Mouse (Mus musculus): ENCODE data around the gene Olfr633. TPM values are rescaled to one million over a fixed set of nuclear protein-coding genes. Genes with fewer than 3 reads are reported as not detected.

Olfr633 gene
- not detected for polyA plus RNA-seq (2014; fragmentation: Illumina TruSeq; extraction: RNeasy Lipid Tissue Mini Kit (QIAGEN cat#74804); ENCODE audit: low read depth, low replicate concordance)

GRCm38 (mm10) chr7:103944137-103944536, at the start of gene Olfr633:
Gene Olfr633, plus strand, starts transcription at chr7:103944437.

DNA sequence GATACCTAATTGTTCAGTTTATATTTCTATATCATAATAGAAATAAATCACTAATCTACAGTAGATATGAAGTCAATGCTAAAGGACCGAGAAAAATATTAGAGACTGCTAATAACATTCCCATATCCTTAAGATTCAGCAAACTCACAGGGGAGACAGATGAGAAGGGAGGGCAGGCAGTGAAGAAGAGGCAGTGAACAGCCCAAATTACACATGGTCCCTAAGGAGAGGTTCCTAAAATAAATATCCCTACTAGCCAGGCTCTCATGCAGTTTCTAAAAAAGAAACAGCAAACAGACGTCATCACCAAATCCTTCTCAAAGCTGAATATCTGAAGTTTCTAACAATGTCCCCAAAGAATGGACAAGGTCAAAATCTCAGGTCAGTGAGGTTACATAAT, 41.0 kb upstream of the Olfr633 start, which contains the start of gene Olfr65:
Olfr65 (plus strand) TSS at position 301 of the 400 bp plus-strand sequence.

DNA sequence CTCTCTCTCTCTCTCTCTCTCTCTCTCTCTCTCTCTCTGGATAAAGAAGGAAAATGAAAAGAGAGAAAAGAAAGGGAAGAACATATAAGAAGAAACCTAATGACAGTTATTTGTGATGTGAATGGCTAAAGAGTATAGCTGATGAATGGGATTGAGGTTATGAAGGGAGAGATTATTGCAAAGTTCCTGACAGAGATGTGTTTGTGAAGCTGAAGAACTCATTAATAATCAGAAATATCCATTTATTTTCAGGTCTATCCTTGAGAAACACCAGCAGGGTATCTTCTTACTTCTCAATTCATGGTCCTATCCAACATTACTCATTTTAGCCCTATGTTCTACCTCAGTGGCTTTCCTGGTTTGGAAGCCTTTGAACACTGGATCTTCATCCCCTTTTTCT, 15.7 kb upstream of the Olfr633 start, which contains the start of gene Olfr631:
Olfr631 (plus strand) TSS at position 301 of the 400 bp plus-strand sequence.

DNA sequence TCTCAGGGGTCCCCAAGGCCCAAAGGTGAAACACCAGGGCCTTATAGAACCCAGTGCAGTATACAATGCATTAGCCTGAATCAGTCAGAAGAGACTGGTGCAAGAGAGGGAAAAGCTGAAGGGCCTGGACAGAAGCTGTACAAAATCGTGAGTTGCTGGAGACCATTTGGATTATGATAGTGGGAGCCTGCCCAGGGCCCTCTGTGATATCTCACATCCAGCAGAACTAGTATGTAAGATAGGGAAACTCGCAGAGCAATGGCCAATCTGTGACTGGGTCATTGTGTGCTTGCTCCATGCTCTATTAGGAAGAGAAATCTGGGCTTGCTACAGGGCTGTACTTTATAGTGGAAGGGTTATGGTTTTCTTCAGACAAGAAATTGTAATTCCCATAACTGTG, 10.0 kb upstream of the Olfr633 start, which contains the start of gene Olfr632:
Olfr632 (plus strand) TSS at position 84 of the 400 bp plus-strand sequence.

GRCm38 (mm10) chr7:103970852-103971251, 26.6 kb downstream of the Olfr633 start, which contains the start of gene Olfr635:
Gene Olfr635, plus strand, starts transcription at chr7:103971152.

DNA sequence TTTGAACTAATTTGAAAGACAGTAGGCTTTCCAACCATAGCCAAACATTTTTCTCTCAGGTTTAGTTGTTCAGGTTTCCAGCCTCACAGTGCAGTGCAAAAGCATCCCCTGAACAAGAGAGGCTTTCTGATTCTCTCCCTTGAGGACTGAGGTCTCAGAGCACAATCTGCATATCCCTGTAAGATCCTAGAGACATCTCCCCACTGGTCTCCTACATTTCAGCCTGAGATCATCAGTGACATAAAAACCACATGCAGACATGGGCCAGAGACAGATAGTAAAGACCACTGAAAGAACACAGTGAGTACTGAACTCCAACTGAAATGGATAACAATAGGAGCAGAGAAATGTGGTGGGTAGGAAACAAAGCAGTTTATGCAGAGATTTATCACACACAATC, 54.2 kb downstream of the Olfr633 start, which contains the start of gene Olfr638:
Olfr638 (plus strand) TSS at position 301 of the 400 bp plus-strand sequence.

Other genes starting within 250 kb of the Olfr633 start
- gene Olfr243, start 229.8 kb upstream of the Olfr633 start, polyA plus RNA-seq (2014; fragmentation: Illumina TruSeq; extraction: RNeasy Lipid Tissue Mini Kit (QIAGEN cat#74804); ENCODE audit: low read depth, low replicate concordance): not detected
- gene Olfr628, start 214.1 kb upstream of the Olfr633 start, polyA plus RNA-seq (2014; fragmentation: Illumina TruSeq; extraction: RNeasy Lipid Tissue Mini Kit (QIAGEN cat#74804); ENCODE audit: low read depth, low replicate concordance): not detected
- gene Olfr629, start 199.5 kb upstream of the Olfr633 start, polyA plus RNA-seq (2014; fragmentation: Illumina TruSeq; extraction: RNeasy Lipid Tissue Mini Kit (QIAGEN cat#74804); ENCODE audit: low read depth, low replicate concordance): not detected
- gene Olfr630, start 187.1 kb upstream of the Olfr633 start, polyA plus RNA-seq (2014; fragmentation: Illumina TruSeq; extraction: RNeasy Lipid Tissue Mini Kit (QIAGEN cat#74804); ENCODE audit: low read depth, low replicate concordance): not detected
- not detected for gene Olfr69, start 172.8 kb upstream of the Olfr633 start, polyA plus RNA-seq (2014; fragmentation: Illumina TruSeq; extraction: RNeasy Lipid Tissue Mini Kit (QIAGEN cat#74804); ENCODE audit: low read depth, low replicate concordance)
- gene Olfr68, start 164.7 kb upstream of the Olfr633 start, polyA plus RNA-seq (2014; fragmentation: Illumina TruSeq; extraction: RNeasy Lipid Tissue Mini Kit (QIAGEN cat#74804); ENCODE audit: low read depth, low replicate concordance): not detected
- not detected for gene Olfr67, start 152.6 kb upstream of the Olfr633 start, polyA plus RNA-seq (2014; fragmentation: Illumina TruSeq; extraction: RNeasy Lipid Tissue Mini Kit (QIAGEN cat#74804); ENCODE audit: low read depth, low replicate concordance)
- gene Hbb-bt, start 130.4 kb upstream of the Olfr633 start, polyA plus RNA-seq (2014; fragmentation: Illumina TruSeq; extraction: RNeasy Lipid Tissue Mini Kit (QIAGEN cat#74804); ENCODE audit: low read depth, low replicate concordance): 7.4 TPM
- 99.3 TPM for gene Hbb-bs, start 116.3 kb upstream of the Olfr633 start, polyA plus RNA-seq (2014; fragmentation: Illumina TruSeq; extraction: RNeasy Lipid Tissue Mini Kit (QIAGEN cat#74804); ENCODE audit: low read depth, low replicate concordance)
- not detected for gene Hbb-bh2, start 103.9 kb upstream of the Olfr633 start, polyA plus RNA-seq (2014; fragmentation: Illumina TruSeq; extraction: RNeasy Lipid Tissue Mini Kit (QIAGEN cat#74804); ENCODE audit: low read depth, low replicate concordance)
- gene Hbb-bh1, start 101.3 kb upstream of the Olfr633 start, polyA plus RNA-seq (2014; fragmentation: Illumina TruSeq; extraction: RNeasy Lipid Tissue Mini Kit (QIAGEN cat#74804); ENCODE audit: low read depth, low replicate concordance): not detected
- not detected for gene Hbb-y, start 91.2 kb upstream of the Olfr633 start, polyA plus RNA-seq (2014; fragmentation: Illumina TruSeq; extraction: RNeasy Lipid Tissue Mini Kit (QIAGEN cat#74804); ENCODE audit: low read depth, low replicate concordance)
- not detected for gene Olfr66, start 58.2 kb upstream of the Olfr633 start, polyA plus RNA-seq (2014; fragmentation: Illumina TruSeq; extraction: RNeasy Lipid Tissue Mini Kit (QIAGEN cat#74804); ENCODE audit: low read depth, low replicate concordance)
- not detected for gene Olfr64, start 50.0 kb upstream of the Olfr633 start, polyA plus RNA-seq (2014; fragmentation: Illumina TruSeq; extraction: RNeasy Lipid Tissue Mini Kit (QIAGEN cat#74804); ENCODE audit: low read depth, low replicate concordance)
- gene Olfr65, start 41.0 kb upstream of the Olfr633 start, polyA plus RNA-seq (2014; fragmentation: Illumina TruSeq; extraction: RNeasy Lipid Tissue Mini Kit (QIAGEN cat#74804); ENCODE audit: low read depth, low replicate concordance): not detected
- gene Olfr631, start 15.6 kb upstream of the Olfr633 start, polyA plus RNA-seq (2014; fragmentation: Illumina TruSeq; extraction: RNeasy Lipid Tissue Mini Kit (QIAGEN cat#74804); ENCODE audit: low read depth, low replicate concordance): not detected
- gene Olfr632, start 10.1 kb upstream of the Olfr633 start, polyA plus RNA-seq (2014; fragmentation: Illumina TruSeq; extraction: RNeasy Lipid Tissue Mini Kit (QIAGEN cat#74804); ENCODE audit: low read depth, low replicate concordance): not detected
- gene Olfr635, start 26.7 kb downstream of the Olfr633 start, polyA plus RNA-seq (2014; fragmentation: Illumina TruSeq; extraction: RNeasy Lipid Tissue Mini Kit (QIAGEN cat#74804); ENCODE audit: low read depth, low replicate concordance): not detected
- not detected for gene Olfr638, start 54.3 kb downstream of the Olfr633 start, polyA plus RNA-seq (2014; fragmentation: Illumina TruSeq; extraction: RNeasy Lipid Tissue Mini Kit (QIAGEN cat#74804); ENCODE audit: low read depth, low replicate concordance)
- not detected for gene Olfr639, start 72.9 kb downstream of the Olfr633 start, polyA plus RNA-seq (2014; fragmentation: Illumina TruSeq; extraction: RNeasy Lipid Tissue Mini Kit (QIAGEN cat#74804); ENCODE audit: low read depth, low replicate concordance)
- not detected for gene Olfr640, start 81.1 kb downstream of the Olfr633 start, polyA plus RNA-seq (2014; fragmentation: Illumina TruSeq; extraction: RNeasy Lipid Tissue Mini Kit (QIAGEN cat#74804); ENCODE audit: low read depth, low replicate concordance)
- not detected for gene Olfr641, start 91.0 kb downstream of the Olfr633 start, polyA plus RNA-seq (2014; fragmentation: Illumina TruSeq; extraction: RNeasy Lipid Tissue Mini Kit (QIAGEN cat#74804); ENCODE audit: low read depth, low replicate concordance)
- not detected for gene Olfr642, start 108.2 kb downstream of the Olfr633 start, polyA plus RNA-seq (2014; fragmentation: Illumina TruSeq; extraction: RNeasy Lipid Tissue Mini Kit (QIAGEN cat#74804); ENCODE audit: low read depth, low replicate concordance)
- gene 4930516K23Rik, start 117.0 kb downstream of the Olfr633 start, polyA plus RNA-seq (2014; fragmentation: Illumina TruSeq; extraction: RNeasy Lipid Tissue Mini Kit (QIAGEN cat#74804); ENCODE audit: low read depth, low replicate concordance): not detected
- gene Olfr644, start 127.4 kb downstream of the Olfr633 start, polyA plus RNA-seq (2014; fragmentation: Illumina TruSeq; extraction: RNeasy Lipid Tissue Mini Kit (QIAGEN cat#74804); ENCODE audit: low read depth, low replicate concordance): not detected
- not detected for gene Olfr645, start 141.0 kb downstream of the Olfr633 start, polyA plus RNA-seq (2014; fragmentation: Illumina TruSeq; extraction: RNeasy Lipid Tissue Mini Kit (QIAGEN cat#74804); ENCODE audit: low read depth, low replicate concordance)
- not detected for gene Olfr646, start 160.4 kb downstream of the Olfr633 start, polyA plus RNA-seq (2014; fragmentation: Illumina TruSeq; extraction: RNeasy Lipid Tissue Mini Kit (QIAGEN cat#74804); ENCODE audit: low read depth, low replicate concordance)
- not detected for gene Ubqln5, start 185.4 kb downstream of the Olfr633 start, polyA plus RNA-seq (2014; fragmentation: Illumina TruSeq; extraction: RNeasy Lipid Tissue Mini Kit (QIAGEN cat#74804); ENCODE audit: low read depth, low replicate concordance)
- not detected for gene Olfr643, start 193.0 kb downstream of the Olfr633 start, polyA plus RNA-seq (2014; fragmentation: Illumina TruSeq; extraction: RNeasy Lipid Tissue Mini Kit (QIAGEN cat#74804); ENCODE audit: low read depth, low replicate concordance)
- not detected for gene Ubqln3, start 198.8 kb downstream of the Olfr633 start, polyA plus RNA-seq (2014; fragmentation: Illumina TruSeq; extraction: RNeasy Lipid Tissue Mini Kit (QIAGEN cat#74804); ENCODE audit: low read depth, low replicate concordance)
- gene Ubqlnl, start 206.1 kb downstream of the Olfr633 start, polyA plus RNA-seq (2014; fragmentation: Illumina TruSeq; extraction: RNeasy Lipid Tissue Mini Kit (QIAGEN cat#74804); ENCODE audit: low read depth, low replicate concordance): not detected
- gene Olfm5, start 220.4 kb downstream of the Olfr633 start, polyA plus RNA-seq (2014; fragmentation: Illumina TruSeq; extraction: RNeasy Lipid Tissue Mini Kit (QIAGEN cat#74804); ENCODE audit: low read depth, low replicate concordance): not detected
- gene Olfr648, start 239.0 kb downstream of the Olfr633 start, polyA plus RNA-seq (2014; fragmentation: Illumina TruSeq; extraction: RNeasy Lipid Tissue Mini Kit (QIAGEN cat#74804); ENCODE audit: low read depth, low replicate concordance): not detected

All from kidney, adult 10 weeks (tissue).